Mouse (Mus musculus): ENCODE data around the gene Gpr15.
A peak's percentile ranks its signal among the peaks of the same experiment; 100 is the strongest.

Gpr15 gene

DNA sequence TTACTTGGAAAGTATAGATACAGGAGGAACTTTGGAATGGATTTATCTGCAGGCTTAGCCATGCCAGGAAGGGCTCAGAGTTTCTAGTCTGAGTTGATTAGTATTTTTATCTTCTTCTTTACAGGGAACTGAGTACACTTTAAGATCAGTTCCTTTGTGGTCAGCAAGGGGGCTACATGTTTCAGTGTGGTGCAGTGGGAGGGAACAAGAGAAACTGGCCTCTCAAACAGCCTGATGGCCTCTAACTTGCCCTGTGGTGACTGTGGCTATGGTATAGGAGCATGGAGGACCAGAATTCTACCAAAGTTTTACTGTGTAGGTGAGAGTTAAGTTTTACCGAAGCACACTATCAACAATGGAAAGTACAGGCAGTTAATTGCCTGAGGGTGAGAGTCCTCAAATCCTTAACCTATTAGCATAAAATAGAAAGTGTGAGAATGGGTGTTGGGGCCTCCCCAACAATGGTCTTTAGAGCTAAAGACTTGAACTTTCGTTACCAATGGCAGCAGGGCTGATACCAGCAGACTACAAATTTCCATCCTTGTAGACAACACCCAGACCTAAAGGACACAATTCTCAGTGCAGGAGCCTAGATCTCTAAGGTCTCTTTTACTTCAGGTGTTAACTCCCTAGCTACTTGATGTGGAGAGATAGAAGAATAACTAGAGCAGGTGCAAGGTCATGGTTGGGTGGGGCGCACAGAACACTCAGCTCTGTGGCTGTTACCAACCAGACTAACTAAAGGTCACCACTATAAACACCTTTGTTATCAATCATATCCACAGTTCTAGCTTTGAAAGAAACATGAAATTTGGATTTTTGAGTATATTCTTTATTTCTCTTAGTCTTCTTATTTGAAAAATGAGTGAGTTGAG, 10.0 kb downstream of the Gpr15 start:
- TF ChIP-seq GATA4 (IDR thresholded peaks at IDR 0.05; ENCODE audit: insufficient replicate concordance, low read length), result no peak

DNA sequence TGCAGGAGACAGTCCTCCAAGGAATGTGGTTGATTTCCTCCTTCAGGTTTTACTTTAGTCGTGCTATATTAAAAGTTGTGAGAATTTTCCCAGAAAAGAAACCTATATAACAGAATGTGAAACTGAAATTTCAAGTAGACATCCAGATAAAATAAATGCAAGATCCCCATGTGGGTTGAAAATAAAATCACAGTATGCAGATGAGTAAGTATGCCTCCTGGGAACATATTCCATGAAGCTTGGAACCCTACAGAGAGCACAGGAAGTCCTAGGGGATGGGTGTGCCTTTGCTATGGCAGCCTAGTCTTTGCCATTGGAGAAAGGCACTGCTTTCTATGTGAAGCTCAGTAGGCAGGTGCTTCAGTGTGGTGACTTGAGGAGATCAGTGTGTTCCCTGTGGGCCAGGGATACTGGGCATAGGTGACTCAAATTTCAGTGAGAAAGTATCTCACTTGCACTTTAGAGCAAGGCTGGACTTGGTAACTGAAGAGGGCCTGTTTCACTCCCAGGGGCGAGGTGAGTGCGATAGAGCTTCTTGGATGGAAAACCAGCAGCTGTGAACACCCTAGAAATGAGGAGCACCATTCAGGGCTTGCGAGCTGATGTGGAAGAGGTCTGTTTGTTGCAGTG, 11.5 kb downstream of the Gpr15 start:
- no peak for TF ChIP-seq GATA4 (IDR thresholded peaks at IDR 0.05; ENCODE audit: insufficient replicate concordance, low read length)

GRCm38 (mm10) chr16:58704999-58705398, 13.9 kb downstream of the Gpr15 start:
- TF ChIP-seq GATA4 (IDR thresholded peaks at IDR 0.05; ENCODE audit: insufficient replicate concordance, low read length), result no peak

GRCm38 (mm10) chr16:58703382-58704124, 15.3 kb downstream of the Gpr15 start:
- peak; percentile 61 for TF ChIP-seq GATA4 (IDR thresholded peaks at IDR 0.05; ENCODE audit: insufficient replicate concordance, low read length)

GRCm38 (mm10) chr16:58702329-58702932, 16.4 kb downstream of the Gpr15 start:
- TF ChIP-seq GATA4 (IDR thresholded peaks at IDR 0.05; ENCODE audit: insufficient replicate concordance, low read length), result no peak

- no peak for TF ChIP-seq GATA4 (IDR thresholded peaks at IDR 0.05; ENCODE audit: insufficient replicate concordance, low read length)
These were observed 17.1 kb downstream of the Gpr15 start for GRCm38 (mm10) chr16:58701779-58702178.

- TF ChIP-seq GATA4 (IDR thresholded peaks at IDR 0.05; ENCODE audit: insufficient replicate concordance, low read length), result no peak
These were observed 17.9 kb downstream of the Gpr15 start for GRCm38 (mm10) chr16:58700816-58701424.

DNA sequence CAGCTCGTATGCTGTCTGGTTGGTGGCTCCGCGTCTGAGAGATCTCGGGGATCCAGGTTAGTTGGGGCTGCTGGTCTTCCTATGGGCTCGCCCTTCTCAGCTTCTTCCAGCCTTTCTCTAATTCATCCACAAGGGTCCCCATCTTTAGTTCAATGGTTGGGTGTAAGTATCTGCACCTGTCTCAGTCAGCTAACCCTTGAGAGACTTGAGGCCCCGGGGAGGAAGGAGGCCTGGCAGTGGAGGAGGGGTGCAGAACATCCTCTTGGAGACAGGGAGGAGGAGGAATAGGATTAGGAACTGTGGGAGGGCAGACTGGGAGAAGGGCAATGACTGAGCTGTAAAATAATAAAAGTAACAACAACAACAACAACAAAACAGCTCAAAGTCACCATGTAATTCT, 18.7 kb downstream of the Gpr15 start:
- no peak for TF ChIP-seq GATA4 (IDR thresholded peaks at IDR 0.05; ENCODE audit: insufficient replicate concordance, low read length)

DNA sequence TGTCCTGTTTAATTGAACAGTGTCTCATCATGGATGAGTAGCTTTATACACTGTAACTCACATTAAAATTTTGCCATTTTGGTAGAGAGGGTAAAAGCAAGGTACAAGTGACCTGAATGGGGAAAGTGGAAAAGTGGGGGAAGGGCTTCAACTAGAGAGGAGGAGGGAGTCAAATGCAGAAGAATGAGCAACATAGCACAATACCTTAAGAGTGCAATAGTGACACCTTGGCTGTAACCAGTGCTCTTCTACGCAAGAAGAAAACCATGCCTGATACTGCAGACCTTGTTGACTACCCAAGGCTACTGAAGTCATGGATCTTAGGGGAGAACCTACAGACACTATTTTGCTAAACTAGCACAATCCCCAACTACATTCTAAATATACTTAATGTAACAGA, 21.6 kb downstream of the Gpr15 start:
- no peak for TF ChIP-seq GATA4 (IDR thresholded peaks at IDR 0.05; ENCODE audit: insufficient replicate concordance, low read length)

GRCm38 (mm10) chr16:58696796-58697195, 22.1 kb downstream of the Gpr15 start:
- TF ChIP-seq GATA4 (IDR thresholded peaks at IDR 0.05; ENCODE audit: insufficient replicate concordance, low read length), result no peak

GRCm38 (mm10) chr16:58694091-58694490, 24.8 kb downstream of the Gpr15 start:
- TF ChIP-seq GATA4 (IDR thresholded peaks at IDR 0.05; ENCODE audit: insufficient replicate concordance, low read length), result no peak

DNA sequence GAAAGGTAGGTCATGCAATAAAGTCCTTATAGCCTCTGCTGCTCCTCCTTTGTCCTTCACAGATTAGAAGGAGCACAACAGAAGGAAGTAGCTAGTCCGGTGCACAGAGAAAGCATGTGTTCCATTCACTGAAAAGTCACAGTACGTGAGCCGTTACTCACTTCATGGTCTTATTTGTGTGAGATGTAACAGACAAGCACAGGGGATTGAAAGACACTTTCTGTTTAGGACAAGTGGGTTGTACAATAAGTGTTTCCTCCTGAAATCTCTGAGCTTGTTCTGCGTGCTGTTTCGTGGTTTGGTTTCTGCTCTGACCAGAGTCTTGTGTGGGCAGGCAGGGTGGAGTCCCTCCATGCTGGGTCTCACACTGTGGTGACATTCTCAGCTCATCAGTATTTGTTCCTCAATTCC, 28.5 kb downstream of the Gpr15 start:
- no peak for TF ChIP-seq GATA4 (IDR thresholded peaks at IDR 0.05; ENCODE audit: insufficient replicate concordance, low read length)

- TF ChIP-seq GATA4 (IDR thresholded peaks at IDR 0.05; ENCODE audit: insufficient replicate concordance, low read length), result no peak
These were observed 29.2 kb downstream of the Gpr15 start for GRCm38 (mm10) chr16:58689555-58690169.

DNA sequence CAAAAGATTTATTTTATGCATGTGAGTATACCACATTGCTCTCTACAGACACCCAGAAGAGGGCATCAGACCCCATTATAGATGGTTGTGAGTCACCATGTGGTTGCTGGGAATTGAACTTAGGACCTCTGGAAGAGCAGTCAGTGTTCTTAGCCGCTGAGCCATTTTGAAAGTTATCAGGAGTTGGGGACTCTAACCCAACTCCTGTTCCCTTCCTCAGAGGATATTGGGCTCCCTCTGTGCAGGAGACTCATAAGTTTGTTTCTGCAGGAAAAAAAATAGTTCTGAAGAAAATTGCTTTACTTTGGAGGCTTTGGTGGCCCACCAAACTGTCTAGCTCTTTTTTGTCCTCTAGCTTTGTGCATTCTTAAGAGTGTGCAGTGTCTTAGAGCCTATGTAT, 30.3 kb downstream of the Gpr15 start:
- no peak for TF ChIP-seq GATA4 (IDR thresholded peaks at IDR 0.05; ENCODE audit: insufficient replicate concordance, low read length)

All from liver, adult (tissue).